Mouse (Mus musculus) liver, adult 2 months (tissue): ENCODE results near the gene Atp6v1e2. TPM values are rescaled to one million over a fixed set of nuclear protein-coding genes. Genes with fewer than 3 reads are reported as not detected.

Experiments used
- DNase-seq: peaks from one replicate; pipeline ENCODE4 v3.0.0-alpha.2; 2011; ENCODE audit warnings: low read depth, low spot score; ENCODE audit errors: extremely low read depth
- H3K27ac ChIP-seq: fragments of 200-500 bp; replicated peaks from 2 replicates; pipeline ENCODE4 v1.5.1; 2012; ENCODE audit warnings: low read depth, mild to moderate bottlenecking, control low read depth, inconsistent platforms, low read length; ENCODE audit not compliant: insufficient read depth
- H3K27me3 ChIP-seq: fragments of 200-500 bp; 2 replicates; pipeline ENCODE4 v1.6.1; 2012; ENCODE audit warnings: mild to moderate bottlenecking, moderate library complexity, low read length, inconsistent platforms; ENCODE audit not compliant: control insufficient read depth, insufficient read depth
- H3K36me3 ChIP-seq: fragments of 200-500 bp; 2 replicates; pipeline ENCODE4 v1.6.1; 2012; ENCODE audit warnings: low read length, inconsistent platforms; ENCODE audit not compliant: control insufficient read depth, insufficient read depth
- H3K4me1 ChIP-seq: fragments of 200-500 bp; 2 replicates; pipeline ENCODE4 v1.6.1; 2011; ENCODE audit warnings: low read length; ENCODE audit not compliant: control insufficient read depth, insufficient read depth
- H3K4me3 ChIP-seq: fragments of 200-500 bp; 2 replicates; pipeline ENCODE4 v1.5.1; 2011; ENCODE audit warnings: low read depth, mild to moderate bottlenecking, control low read depth, low read length, moderate library complexity; ENCODE audit not compliant: insufficient read depth
- H3K79me2 ChIP-seq: fragments of 200-500 bp; 2 replicates; pipeline ENCODE4 v1.6.1; 2012; ENCODE audit warnings: inconsistent platforms, mild to moderate bottlenecking, low read length, moderate library complexity; ENCODE audit not compliant: control insufficient read depth, insufficient read depth
- H3K9ac ChIP-seq: fragments of 200-500 bp; 2 replicates; pipeline ENCODE4 v1.6.1; 2012; ENCODE audit warnings: low read depth, mild to moderate bottlenecking, control low read depth, inconsistent platforms, low read length
- CTCF ChIP-seq: fragments of 200-500 bp; IDR thresholded peaks from 2 replicates; pipeline ENCODE4 v1.5.1; 2011; ENCODE audit warnings: low read depth, low read length, control low read depth
- POLR2A ChIP-seq: fragments of 200-500 bp; IDR thresholded peaks from 2 replicates; pipeline ENCODE4 v1.6.1; 2011; ENCODE audit warnings: low read length, control low read depth; ENCODE audit not compliant: insufficient read depth; ENCODE audit errors: extremely low read depth
- WGBS: fragments of 180-500 bp; shearing (Covaris S2); methylation state at CpG from one replicate; pipeline ENCODE4 v1.1.7; 2018; 5-methylcytosine and 5-hydroxymethylcytosine counted together
- polyA plus RNA-seq: library from polyadenylated mRNA; depleted of rRNA; stranded (reverse); fragments of >200 nt; gene quantifications from 2 replicates; pipeline ENCODE4 v1.2.3, GENCODE M21; 2012
- total RNA-seq: library from RNA; depleted of rRNA; stranded (reverse); fragments of >200 nt; gene quantifications from 2 replicates; pipeline ENCODE4 v1.2.3, GENCODE M21; 2014

Gene Atp6v1e2
- total and polyA plus RNA-seq, 2 experiments = not detected

GRCm38 (mm10) chr17:86957239-86957638 lies 9.5 kb upstream of the Atp6v1e2 start:
- no peak overlapping the region for H3K27ac ChIP-seq
- no peaks in the 10 kb centered on the region for H3K27me3 ChIP-seq
- no peaks in the 10 kb centered on the region for H3K36me3 ChIP-seq
- 95% methylated on average over 5 of the region's 5 CpGs for WGBS
- DNase-seq = no peak
- no peaks in the 10 kb centered on the region for H3K4me1 ChIP-seq
- no peak overlapping the region for H3K9ac ChIP-seq
- TF ChIP-seq CTCF (no peak), POLR2A (no peak)
- H3K4me3 ChIP-seq = no peak overlapping the region
- H3K79me2 ChIP-seq = no peaks in the 10 kb centered on the region

GRCm38 (mm10) chr17:86948801-86949200 lies 1.1 kb upstream of the Atp6v1e2 start:
- TF ChIP-seq POLR2A = no peak
- TF ChIP-seq CTCF = no peak
- H3K79me2 ChIP-seq = no peaks in the 10 kb centered on the region
- H3K27ac ChIP-seq = no peak overlapping the region
- WGBS = 84% methylated on average over 6 of the region's 6 CpGs
- no peak overlapping the region for H3K9ac ChIP-seq
- no peak overlapping the region for H3K4me3 ChIP-seq
- no peaks in the 10 kb centered on the region for H3K36me3 ChIP-seq
- DNase-seq = no peak
- no peaks in the 10 kb centered on the region for H3K27me3 ChIP-seq
- no peaks in the 10 kb centered on the region for H3K4me1 ChIP-seq

- 52% methylated on average over 3 of the region's 4 CpGs for WGBS
- Histone ChIP-seq H3K36me3 (no peaks in the 10 kb centered on the region), H3K27ac (no peak overlapping the region), H3K27me3 (no peaks in the 10 kb centered on the region), H3K79me2 (no peaks in the 10 kb centered on the region), H3K4me3 (no peak overlapping the region), H3K4me1 (no peaks in the 10 kb centered on the region), H3K9ac (no peak overlapping the region)
- TF ChIP-seq POLR2A (no peak), CTCF (no peak)
- DNase-seq = peak; percentile 45
Measured at GRCm38 (mm10) chr17:86946078-86946477, 1.6 kb downstream of the Atp6v1e2 start.

- Histone ChIP-seq H3K27me3 (no peaks in the 10 kb centered on the region), H3K9ac (no peak overlapping the region), H3K79me2 (no peaks in the 10 kb centered on the region), H3K4me3 (no peak overlapping the region), H3K4me1 (no peaks in the 10 kb centered on the region), H3K36me3 (no peaks in the 10 kb centered on the region), H3K27ac (no peak overlapping the region)
- no peak for DNase-seq
- 89% methylated on average over 6 of the region's 6 CpGs for WGBS
- TF ChIP-seq CTCF = no peak
- no peak for TF ChIP-seq POLR2A
Measured at GRCm38 (mm10) chr17:86943158-86943557, 4.5 kb downstream of the Atp6v1e2 start.

GRCm38 (mm10) chr17:86942112-86942511 lies 5.6 kb downstream of the Atp6v1e2 start:
- DNase-seq = no peak
- 63% methylated on average over 6 of the region's 6 CpGs for WGBS
- H3K79me2 ChIP-seq = no peaks in the 10 kb centered on the region
- no peak overlapping the region for H3K4me3 ChIP-seq
- H3K27ac ChIP-seq = no peak overlapping the region
- no peaks in the 10 kb centered on the region for H3K27me3 ChIP-seq
- H3K4me1 ChIP-seq = peaks cover 2% of the 10 kb centered on the region; the same call in 1 of the 2 replicates
- TF ChIP-seq CTCF (no peak), POLR2A (no peak)
- no peak overlapping the region for H3K9ac ChIP-seq
- H3K36me3 ChIP-seq = no peaks in the 10 kb centered on the region

GRCm38 (mm10) chr17:86938683-86939082 lies 9.0 kb downstream of the Atp6v1e2 start:
- 74% methylated on average over 7 of the region's 7 CpGs for WGBS
- Histone ChIP-seq H3K9ac (no peak overlapping the region), H3K27ac (no peak overlapping the region), H3K4me1 (peaks cover 2% of the 10 kb centered on the region; the same call in 1 of the 2 replicates), H3K27me3 (no peaks in the 10 kb centered on the region), H3K79me2 (no peaks in the 10 kb centered on the region), H3K4me3 (no peak overlapping the region), H3K36me3 (no peaks in the 10 kb centered on the region)
- TF ChIP-seq POLR2A (no peak), CTCF (no peak)
- DNase-seq = no peak
